Mouse (Mus musculus) embryonic facial prominence, embryonic 10.5 days (tissue): ENCODE results near the gene Olfr1196. TPM values are rescaled to one million over a fixed set of nuclear protein-coding genes. Genes with fewer than 3 reads are reported as not detected.
"Not testable (repeated sequence)": the region's sequence is repeated elsewhere in the genome, so short reads cannot be mapped to it uniquely, and the experiment has no call there.

Source experiments
- DNase-seq: peaks from one replicate; pipeline ENCODE4 v3.0.0-alpha.2; 2017; ENCODE audit warnings: low spot score
- H3K27ac ChIP-seq: fragments of 300-500 bp; sonication (generic); replicated peaks from 2 replicates; pipeline ENCODE4 v1.5.1; 2016; ENCODE audit warnings: mild to moderate bottlenecking
- H3K27me3 ChIP-seq: fragments of 300-500 bp; sonication (generic); replicated peaks from 2 replicates; pipeline ENCODE4 v1.6.1; 2016; ENCODE audit warnings: low read depth, mild to moderate bottlenecking; ENCODE audit not compliant: poor library complexity, severe bottlenecking
- H3K36me3 ChIP-seq: fragments of 300-500 bp; sonication (generic); replicated peaks from 2 replicates; pipeline ENCODE4 v1.6.1; 2016; ENCODE audit warnings: mild to moderate bottlenecking, moderate library complexity
- H3K4me1 ChIP-seq: fragments of 300-500 bp; sonication (generic); 2 replicates; pipeline ENCODE4 v1.6.1; 2016
- H3K4me3 ChIP-seq: fragments of 300-500 bp; sonication (generic); 2 replicates; pipeline ENCODE4 v1.5.1; 2016; ENCODE audit warnings: mild to moderate bottlenecking, moderate library complexity
- H3K9me3 ChIP-seq: fragments of 300-500 bp; sonication (generic); 2 replicates; pipeline ENCODE4 v1.6.1; 2016; ENCODE audit warnings: mild to moderate bottlenecking
- WGBS: fragments of 180-500 bp; shearing (Covaris S2); methylation state at CpG from one replicate; pipeline ENCODE4 v1.1.7; 2016; 5-methylcytosine and 5-hydroxymethylcytosine counted together
- polyA plus RNA-seq: library from polyadenylated mRNA; unstranded; fragments of >200 nt; fragmentation: Nextera tagmentation; extraction: Ambion mirVana; gene quantifications from 2 replicates; pipeline ENCODE4 v1.2.1, GENCODE M21; 2016

The Olfr1196 gene
- not detected in 2 replicates for polyA plus RNA-seq

DNA sequence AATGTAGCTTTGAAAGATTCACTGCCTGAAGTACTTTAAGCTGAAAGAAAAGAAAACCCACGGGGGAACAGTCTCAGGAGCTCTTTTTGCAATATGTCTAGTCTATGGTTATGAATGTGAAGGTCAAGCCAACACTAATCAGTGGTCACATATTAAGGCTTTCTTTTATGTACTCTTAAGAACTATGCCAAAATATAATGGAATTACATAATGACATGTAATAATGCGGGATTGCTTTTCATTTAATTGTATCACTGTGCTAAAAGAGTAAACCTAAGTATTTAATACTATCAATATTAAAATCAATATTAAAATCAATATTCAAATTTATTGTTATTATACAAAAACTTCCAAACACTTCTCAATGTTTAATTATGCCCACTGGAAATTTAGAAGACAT, at the start of gene Olfr1196:
Olfr1196 (minus strand) TSS at position 101 of the 400 bp plus-strand sequence.
- Histone ChIP-seq H3K4me3 (no peak within 1 kb of the TSS), H3K27me3 (no peaks in the 10 kb centered on the region), H3K4me1 (no peaks in the 10 kb centered on the region), H3K36me3 (no peaks in the 10 kb centered on the region), H3K27ac (no peak within 1 kb of the TSS), H3K9me3 (no peaks in the 10 kb centered on the region)
- DNase-seq, result no peak
- WGBS, result 87% methylated on average over 2 of the region's 2 CpGs

- WGBS, result 93% methylated on average over 2 of the region's 2 CpGs
- no peaks in the 10 kb centered on the region for H3K9me3 ChIP-seq
- H3K4me3 ChIP-seq, result no peak within 1 kb of the TSS
- H3K36me3 ChIP-seq, result no peaks in the 10 kb centered on the region
- no peak within 1 kb of the TSS for H3K27ac ChIP-seq
- DNase-seq, result no peak
- no peaks in the 10 kb centered on the region for H3K4me1 ChIP-seq
- no peaks in the 10 kb centered on the region for H3K27me3 ChIP-seq
These were observed 46.9 kb upstream of the Olfr1196 start, which contains the start of gene Olfr1198 for GRCm38 (mm10) chr2:88751270-88751669. Gene Olfr1198, minus strand, starts transcription at chr2:88751370.

DNA sequence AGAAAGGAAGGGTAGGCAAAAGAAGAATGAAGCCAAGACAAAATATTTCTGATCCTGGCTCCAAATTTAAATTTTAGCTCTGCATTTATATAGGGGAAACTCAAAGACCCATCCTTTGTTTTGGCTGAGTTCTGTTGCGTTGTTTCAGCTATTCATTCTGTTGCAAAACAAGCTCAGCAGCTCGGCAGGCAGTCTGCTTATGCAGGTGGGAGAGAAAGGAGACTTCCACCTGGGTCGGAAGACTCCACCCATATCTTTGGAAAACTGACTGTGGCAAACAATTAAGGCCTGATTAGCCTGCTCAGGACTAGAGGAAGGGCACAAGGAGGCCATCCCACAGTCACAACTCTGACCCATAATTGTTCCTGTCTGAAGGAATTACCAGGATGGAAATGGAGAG, 39.0 kb upstream of the Olfr1196 start:
- WGBS, result 68% methylated on average over 3 of the region's 3 CpGs
- H3K4me1 ChIP-seq, result no peaks in the 10 kb centered on the region
- H3K4me3 ChIP-seq, result no peak overlapping the region
- no peaks in the 10 kb centered on the region for H3K9me3 ChIP-seq
- no peak overlapping the region for H3K27ac ChIP-seq
- DNase-seq, result no peak
- no peaks in the 10 kb centered on the region for H3K27me3 ChIP-seq
- H3K36me3 ChIP-seq, result no peaks in the 10 kb centered on the region

GRCm38 (mm10) chr2:88732266-88732665, 27.9 kb upstream of the Olfr1196 start, which contains the start of gene Olfr1197:
Gene Olfr1197, minus strand, starts transcription at chr2:88732366.
- no peak for DNase-seq
- Histone ChIP-seq H3K36me3 (no peaks in the 10 kb centered on the region), H3K27me3 (no peaks in the 10 kb centered on the region), H3K27ac (no peak within 1 kb of the TSS), H3K9me3 (no peaks in the 10 kb centered on the region), H3K4me1 (no peaks in the 10 kb centered on the region), H3K4me3 (no peak within 1 kb of the TSS)
- 87% methylated on average over 1 of the region's 1 CpGs for WGBS

DNA sequence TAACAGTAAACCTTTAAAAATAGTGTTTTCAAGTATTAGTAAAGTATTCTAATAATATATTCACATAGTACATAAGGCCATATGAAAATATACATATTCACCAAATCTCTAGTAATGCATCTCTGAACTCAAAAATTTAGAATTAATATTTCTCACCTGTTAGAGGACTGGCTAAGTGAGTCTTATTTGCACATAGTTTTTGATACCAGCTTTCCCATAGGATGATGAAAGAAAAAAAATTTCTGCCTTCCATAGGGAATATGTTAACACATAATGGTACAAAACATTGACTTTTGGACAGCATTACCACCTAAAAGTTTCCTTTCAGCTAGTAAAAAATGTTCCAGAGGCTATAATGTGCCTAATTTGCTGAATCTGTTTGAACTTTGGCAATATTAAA, 15.3 kb downstream of the Olfr1196 start, which contains the start of gene Olfr1195:
Olfr1195 (minus strand) TSS at position 101 of the 400 bp plus-strand sequence.
- no peaks in the 10 kb centered on the region for H3K36me3 ChIP-seq
- H3K4me3 ChIP-seq, result no peak within 1 kb of the TSS
- no peak for DNase-seq
- no peaks in the 10 kb centered on the region for H3K9me3 ChIP-seq
- no peaks in the 10 kb centered on the region for H3K4me1 ChIP-seq
- no peak within 1 kb of the TSS for H3K27ac ChIP-seq
- H3K27me3 ChIP-seq, result no peaks in the 10 kb centered on the region

DNA sequence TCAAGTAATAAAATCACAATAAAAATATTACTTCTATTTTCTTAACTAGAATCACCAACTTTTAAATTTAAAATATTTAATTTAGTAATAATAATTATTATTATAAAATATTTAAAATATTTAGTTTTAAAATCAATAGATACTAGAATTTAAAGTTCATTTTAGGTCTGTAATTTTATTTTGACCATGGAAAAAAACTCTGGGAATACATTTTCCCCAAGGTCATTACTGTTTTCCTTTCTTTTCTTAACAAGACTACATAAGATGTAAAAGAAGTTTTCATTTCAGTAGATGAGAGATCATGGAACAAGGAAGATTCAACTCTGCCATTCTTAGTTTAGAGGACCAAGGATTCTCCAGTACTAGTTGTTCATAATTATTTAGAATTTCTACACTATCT, 29.1 kb downstream of the Olfr1196 start, which contains the start of gene Olfr1193:
Olfr1193 (plus strand) TSS at position 301 of the 400 bp plus-strand sequence.
- not testable (repeated sequence) for H3K36me3 ChIP-seq, H3K4me3 ChIP-seq, H3K27ac ChIP-seq, H3K4me1 ChIP-seq, DNase-seq, H3K9me3 ChIP-seq, H3K27me3 ChIP-seq

- H3K4me1 ChIP-seq, result no peaks in the 10 kb centered on the region
- H3K4me3 ChIP-seq, result no peak within 1 kb of the TSS
- no peak for DNase-seq
- H3K9me3 ChIP-seq, result no peaks in the 10 kb centered on the region
- H3K27ac ChIP-seq, result no peak within 1 kb of the TSS
- H3K36me3 ChIP-seq, result no peaks in the 10 kb centered on the region
- H3K27me3 ChIP-seq, result no peaks in the 10 kb centered on the region
- WGBS, result 44% methylated on average over 1 of the region's 1 CpGs
These were observed 56.2 kb downstream of the Olfr1196 start, which contains the start of gene Olfr1192-ps1 for GRCm38 (mm10) chr2:88648209-88648608. Gene Olfr1192-ps1, plus strand, starts transcription at chr2:88648509.

Other genes starting within 250 kb of the Olfr1196 start
- not detected in 2 replicates for gene Olfr1183, start 249.7 kb downstream of the Olfr1196 start, polyA plus RNA-seq
- not detected in 2 replicates for gene Olfr1184, start 221.0 kb downstream of the Olfr1196 start, polyA plus RNA-seq
- not detected in 2 replicates for gene Olfr1185-ps1, start 211.3 kb downstream of the Olfr1196 start, polyA plus RNA-seq
- not detected in 2 replicates for gene Olfr1186, start 186.0 kb downstream of the Olfr1196 start, polyA plus RNA-seq
- gene Olfr1188, start 147.7 kb downstream of the Olfr1196 start, polyA plus RNA-seq, result not detected in 2 replicates
- gene Olfr1189, start 118.1 kb downstream of the Olfr1196 start, polyA plus RNA-seq, result not detected in 2 replicates
- not detected in 2 replicates for gene Olfr1191-ps1, start 64.1 kb downstream of the Olfr1196 start, polyA plus RNA-seq
- not detected in 2 replicates for gene Olfr1192-ps1, start 56.1 kb downstream of the Olfr1196 start, polyA plus RNA-seq
- not detected in 2 replicates for gene Olfr1193, start 29.0 kb downstream of the Olfr1196 start, polyA plus RNA-seq
- not detected in 2 replicates for gene Olfr1195, start 15.4 kb downstream of the Olfr1196 start, polyA plus RNA-seq
- not detected in 2 replicates for gene Olfr1197, start 27.8 kb upstream of the Olfr1196 start, polyA plus RNA-seq
- gene Olfr1198, start 46.8 kb upstream of the Olfr1196 start, polyA plus RNA-seq, result not detected in 2 replicates
- gene Olfr1199, start 55.9 kb upstream of the Olfr1196 start, polyA plus RNA-seq, result not detected in 2 replicates
- gene Olfr1200, start 65.9 kb upstream of the Olfr1196 start, polyA plus RNA-seq, result not detected in 2 replicates
- not detected in 2 replicates for gene Olfr1201, start 88.4 kb upstream of the Olfr1196 start, polyA plus RNA-seq
- 0.04 TPM in 1 of 2 replicates, not detected in the other for gene Olfr1202, start 109.9 kb upstream of the Olfr1196 start, polyA plus RNA-seq
- not detected in 2 replicates for gene Olfr1205, start 125.1 kb upstream of the Olfr1196 start, polyA plus RNA-seq
- gene Olfr1204, start 144.7 kb upstream of the Olfr1196 start, polyA plus RNA-seq, result not detected in 2 replicates
- not detected in 2 replicates for gene Olfr1206, start 158.6 kb upstream of the Olfr1196 start, polyA plus RNA-seq
- not detected in 2 replicates for gene Olfr1208, start 197.7 kb upstream of the Olfr1196 start, polyA plus RNA-seq
- gene Olfr1209, start 210.6 kb upstream of the Olfr1196 start, polyA plus RNA-seq, result not detected in 2 replicates
- gene Olfr1211, start 233.5 kb upstream of the Olfr1196 start, polyA plus RNA-seq, result not detected in 2 replicates
- not detected in 2 replicates for gene Olfr1212, start 249.4 kb upstream of the Olfr1196 start, polyA plus RNA-seq